Mouse (Mus musculus): ENCODE results near the gene Sp2. TPM values are rescaled to one million over a fixed set of nuclear protein-coding genes. Genes with fewer than 3 reads are reported as not detected.

The Sp2 gene
- total RNA-seq, 2 experiments from 2014 or later: 11.5 to 12.0 TPM

- peak; percentile 99 to 100 for DNase-seq (ENCODE audit: low spot score in 2 of 2)
Measured at GRCm38 (mm10) chr11:96916044-96916884, 66.5 kb downstream of the Sp2 start, which contains the start of gene Cdk5rap3. TSS of gene Cdk5rap3 (minus strand) at chr11:96916496.

- DNase-seq (ENCODE audit: low spot score in 2 of 2): no peak
Measured at GRCm38 (mm10) chr11:96912682-96913081, 70.1 kb downstream of the Sp2 start.

GRCm38 (mm10) chr11:96910003-96910402 is 72.8 kb downstream of the Sp2 start:
- peak; percentile 86 to 88 for DNase-seq (ENCODE audit: low spot score in 2 of 2)

GRCm38 (mm10) chr11:96908594-96908993 is 74.2 kb downstream of the Sp2 start:
- DNase-seq (ENCODE audit: low spot score in 2 of 2): no peak

GRCm38 (mm10) chr11:96906431-96907161 is 76.2 kb downstream of the Sp2 start:
- no peak for DNase-seq (ENCODE audit: low spot score in 2 of 2)

Other genes with a start within 250 kb of the Sp2 start
- 10 to 100 TPM; 43.1 to 49.0 TPM for gene Snx11, start 205.4 kb downstream of the Sp2 start, total RNA-seq (2021)
- gene Cbx1, start 193.8 kb downstream of the Sp2 start, total RNA-seq (2021): 10 to 100 TPM; 56.3 to 61.8 TPM
- gene Nfe2l1, start 153.0 kb downstream of the Sp2 start, total RNA-seq (2021): 100 to 1,000 TPM; 183 to 193 TPM
- 1 to 10 TPM; 4.2 to 5.6 TPM for gene Copz2, start 133.1 kb downstream of the Sp2 start, total RNA-seq (2021)
- gene Cdk5rap3, start 66.5 kb downstream of the Sp2 start, total RNA-seq (2021): 10 to 100 TPM; 53.4 to 59.6 TPM
- gene Prr15l, start 54.9 kb downstream of the Sp2 start, total RNA-seq (2021): not detected
- 10 to 100 TPM; 28.0 to 28.8 TPM for gene Pnpo, start 39.0 kb downstream of the Sp2 start, total RNA-seq (2021)
- 1 to 10 TPM; 1.4 TPM for gene Sp6, start 30.4 kb upstream of the Sp2 start, total RNA-seq (2021)
- 1 to 10 TPM; 5.2 to 6.3 TPM for gene Scrn2, start 47.0 kb upstream of the Sp2 start, total RNA-seq (2021)
- gene Lrrc46, start 58.4 kb upstream of the Sp2 start, total RNA-seq (2021): 1 to 10 TPM in 1 of 2 experiments, under 1 TPM in 1; 0.83 to 1.6 TPM
- 10 to 100 TPM; 74.4 to 76.7 TPM for gene Mrpl10, start 58.6 kb upstream of the Sp2 start, total RNA-seq (2021)
- gene Osbpl7, start 67.7 kb upstream of the Sp2 start, total RNA-seq (2021): 10 to 100 TPM; 12.9 to 13.5 TPM
- under 1 TPM; 0.18 TPM for gene Tbx21, start 132.4 kb upstream of the Sp2 start, total RNA-seq (2021)
- gene Tbkbp1, start 168.5 kb upstream of the Sp2 start, total RNA-seq (2021): 10 to 100 TPM; 54.4 to 60.4 TPM
- 100 to 1,000 TPM; 125 to 136 TPM for gene Kpnb1, start 204.9 kb upstream of the Sp2 start, total RNA-seq (2021)